Comparison of ENCODE assay signal across 33 mouse cellular contexts in genomic region chr16:18970837-18971236, GRCm38 (mm10).
DNase-seq lines count a peak whose midpoint lies in the region; ATAC-seq and TF ChIP-seq lines count a peak whose summit lies in the region.
"Had no signal": no experiment of that assay in that cellular context is flagged by ENCODE, and none has a peak within 500 bp of the region (broad histone marks: within the 10 kb centered on the region; RNA-seq: fewer than 3 reads in every experiment).

No protein-coding gene starts in this region.

- H3K27me3 ChIP-seq in heart, embryonic 10.5 days (ENCODE audit: insufficient read depth, poor library complexity, severe bottlenecking), result no peaks in the 10 kb centered on the region
- no peaks in the 10 kb centered on the region for H3K27me3 ChIP-seq in heart, embryonic 15.5 days
- no peaks in the 10 kb centered on the region for H3K27me3 ChIP-seq in lung, embryonic 16.5 days (ENCODE audit: control insufficient read depth, insufficient read depth, low read depth, low read length)
- H3K27me3 ChIP-seq in hindbrain, postnatal 0 days (ENCODE audit: insufficient read depth, low read length), result no peaks in the 10 kb centered on the region
- no peaks in the 10 kb centered on the region; the same call in 1 of the 2 replicates for H3K27me3 ChIP-seq in cerebellum, adult 2 months (ENCODE audit: control insufficient read depth, insufficient read depth, low read length)
- H3K27me3 ChIP-seq: CH12.LX; embryonic facial prominence, embryonic 13.5 days; forebrain, embryonic 15.5 days; hindbrain, embryonic 13.5 days; liver, embryonic 12.5 days; neural tube, embryonic 12.5 days had no signal

- no peak for TF ChIP-seq POLR2A in cerebellum, adult 2 months (IDR thresholded peaks at IDR 0.05; ENCODE audit: borderline replicate concordance, insufficient read depth, low read length)

- no peak overlapping the region for H3K9ac ChIP-seq in heart, embryonic 15.5 days
- H3K9ac ChIP-seq in lung, embryonic 16.5 days (ENCODE audit: low read length), result no peak overlapping the region
- H3K9ac ChIP-seq in hindbrain, postnatal 0 days (replicated peaks; ENCODE audit: low read length), result no peak overlapping the region
- H3K9ac ChIP-seq: embryonic facial prominence, embryonic 13.5 days; forebrain, embryonic 15.5 days; hindbrain, embryonic 13.5 days; liver, embryonic 12.5 days; liver, postnatal 0 days; neural tube, embryonic 12.5 days had no signal

- peak overlapping the region; percentile 63 for H3K27ac ChIP-seq in heart, embryonic 10.5 days
- H3K27ac ChIP-seq in heart, embryonic 15.5 days, result peak overlapping the region; percentile 48
- H3K27ac ChIP-seq in lung, embryonic 16.5 days (ENCODE audit: low read length), result peak overlapping the region; percentile 80
- H3K27ac ChIP-seq in hindbrain, postnatal 0 days, result no peak overlapping the region
- no peak overlapping the region for H3K27ac ChIP-seq in cerebellum, adult 2 months (ENCODE audit: insufficient read depth, low read length)
- H3K27ac ChIP-seq: embryonic facial prominence, embryonic 13.5 days; forebrain, embryonic 10.5 days; forebrain, embryonic 15.5 days; gastrocnemius, adult 2 months; hindbrain, embryonic 13.5 days; liver, embryonic 12.5 days; neural tube, embryonic 12.5 days had no signal

- no peak for TF ChIP-seq CTCF in hindbrain, postnatal 0 days (IDR thresholded peaks at IDR 0.05; ENCODE audit: low read depth)
- TF ChIP-seq CTCF in cerebellum, adult 2 months (IDR thresholded peaks at IDR 0.05; ENCODE audit: borderline replicate concordance, insufficient read depth, low read depth, low read length), result no peak

- H3K4me3 ChIP-seq in heart, embryonic 10.5 days, result no peak overlapping the region
- no peak overlapping the region for H3K4me3 ChIP-seq in heart, embryonic 15.5 days
- no peak overlapping the region for H3K4me3 ChIP-seq in lung, embryonic 16.5 days (ENCODE audit: low read length)
- no peak overlapping the region for H3K4me3 ChIP-seq in hindbrain, postnatal 0 days (ENCODE audit: low read length)
- no peak overlapping the region for H3K4me3 ChIP-seq in cerebellum, adult 2 months (replicated peaks; ENCODE audit: insufficient read depth, low read depth, low read length)
- H3K4me3 ChIP-seq: embryonic facial prominence, embryonic 13.5 days; forebrain, embryonic 10.5 days; forebrain, embryonic 15.5 days; gastrocnemius, adult 2 months; hindbrain, embryonic 13.5 days; liver, embryonic 12.5 days; myocyte; neural tube, embryonic 12.5 days had no signal

- H3K4me1 ChIP-seq in heart, embryonic 10.5 days, result peaks cover 33% of the 10 kb centered on the region
- peaks cover 24% of the 10 kb centered on the region for H3K4me1 ChIP-seq in heart, embryonic 15.5 days (replicated peaks)
- H3K4me1 ChIP-seq in lung, embryonic 16.5 days (replicated peaks; ENCODE audit: control insufficient read depth, insufficient read depth, low read length), result peaks cover 6% of the 10 kb centered on the region; the same call in 1 of the 2 replicates
- H3K4me1 ChIP-seq in hindbrain, postnatal 0 days (ENCODE audit: insufficient read depth, low read length), result no peaks in the 10 kb centered on the region
- H3K4me1 ChIP-seq in cerebellum, adult 2 months (ENCODE audit: control insufficient read depth, insufficient read depth, low read length), result no peaks in the 10 kb centered on the region
- H3K4me1 ChIP-seq: embryonic facial prominence, embryonic 13.5 days; forebrain, embryonic 10.5 days; forebrain, embryonic 15.5 days; hindbrain, embryonic 13.5 days; liver, embryonic 12.5 days; neural tube, embryonic 12.5 days had no signal

- no peaks in the 10 kb centered on the region for H3K9me3 ChIP-seq in heart, embryonic 10.5 days
- H3K9me3 ChIP-seq in heart, embryonic 15.5 days (replicated peaks), result no peaks in the 10 kb centered on the region
- H3K9me3 ChIP-seq in lung, embryonic 16.5 days (ENCODE audit: control insufficient read depth, low read length), result no peaks in the 10 kb centered on the region
- no peaks in the 10 kb centered on the region for H3K9me3 ChIP-seq in hindbrain, postnatal 0 days (ENCODE audit: low read length)
- H3K9me3 ChIP-seq: embryonic facial prominence, embryonic 13.5 days; forebrain, embryonic 15.5 days; neural tube, embryonic 12.5 days had no signal

- peaks cover 23% of the 10 kb centered on the region for H3K36me3 ChIP-seq in heart, embryonic 10.5 days
- peaks cover 17% of the 10 kb centered on the region; the same call in 1 of the 2 replicates for H3K36me3 ChIP-seq in heart, embryonic 15.5 days
- H3K36me3 ChIP-seq in lung, embryonic 16.5 days (ENCODE audit: control insufficient read depth, insufficient read depth, low read length), result peaks cover 26% of the 10 kb centered on the region
- H3K36me3 ChIP-seq in hindbrain, postnatal 0 days (ENCODE audit: insufficient read depth, low read length), result peaks cover 36% of the 10 kb centered on the region

- ATAC-seq in heart, embryonic 15.5 days (replicated peaks; ENCODE audit: insufficient number of reproducible peaks, insufficient read depth, low FRiP score, low read depth), result 0 out of 2 replicates have a peak, but pooled peaks have one; percentile 27
- peak; percentile 84 for ATAC-seq in lung, embryonic 16.5 days (ENCODE audit: low read depth)
- no peak for ATAC-seq in hindbrain, postnatal 0 days
- ATAC-seq: forebrain, embryonic 15.5 days; intestine, postnatal 0 days; liver, embryonic 12.5 days; liver, postnatal 0 days had no signal

- DNase-seq in heart, embryonic 10.5 days (ENCODE audit: low spot score), result peak; percentile 76
- DNase-seq in heart, adult 8-10 months (ENCODE audit: low spot score), result no peak
- DNase-seq in heart, adult 18-20 months, result no peak
- no peak for DNase-seq in lung, postnatal 14 days
- no peak for DNase-seq in hindbrain, postnatal 0 days (ENCODE audit: low spot score)
- DNase-seq in cerebellum, adult 2 months, result no peak
- DNase-seq: adrenal gland, postnatal 25 days; cerebellum, adult 11-12 months; cerebellum, postnatal 10 days; gastrocnemius, adult 2 months; gastrocnemius, postnatal 36 days; heart, postnatal 10 days; kidney, adult 9 months; kidney, postnatal 10 days; layer of hippocampus, postnatal 36 days; left cerebral cortex, postnatal 4 days; liver, postnatal 0 days; right cerebral cortex, adult 18-20 months; spleen, adult 18-20 months; thymus, adult 18-20 months; thymus, postnatal 25 days had no signal

- no peak overlapping the region for H3K4me2 ChIP-seq in heart, embryonic 15.5 days
- no peak overlapping the region for H3K4me2 ChIP-seq in lung, embryonic 16.5 days (ENCODE audit: low read depth, low read length)
- no peak overlapping the region for H3K4me2 ChIP-seq in hindbrain, postnatal 0 days (ENCODE audit: low read depth, low read length)
- H3K4me2 ChIP-seq: embryonic facial prominence, embryonic 13.5 days; forebrain, embryonic 15.5 days; hindbrain, embryonic 13.5 days; liver, embryonic 12.5 days; midbrain, embryonic 11.5 days; neural tube, embryonic 12.5 days had no signal

- WGBS in heart, embryonic 10.5 days, result 18% methylated on average over 3 of the region's 3 CpGs
- 23% methylated on average over 3 of the region's 3 CpGs for WGBS in heart, embryonic 15.5 days
- WGBS in lung, embryonic 16.5 days, result 46% methylated on average over 3 of the region's 3 CpGs
- 93% methylated on average over 3 of the region's 3 CpGs for WGBS in hindbrain, postnatal 0 days
- WGBS in cerebellum, adult 2 months, result 95% methylated on average over 3 of the region's 3 CpGs

Comparison
In these comparisons a context has a peak if more than half of its experiments do, and no peak if none do; other contexts are left out.
1. H3K27ac ChIP-seq: peak in heart, embryonic 10.5 days (single experiment), heart, embryonic 15.5 days (single experiment) and lung, embryonic 16.5 days (single experiment); none in hindbrain, postnatal 0 days (single experiment) and cerebellum, adult 2 months (single experiment).